Mouse (Mus musculus) stomach, postnatal 0 days (tissue): Measurements from ENCODE around the gene Arrdc2. TPM values are rescaled to one million over a fixed set of nuclear protein-coding genes. Genes with fewer than 3 reads are reported as not detected.

Experiments used
- ATAC-seq: fragments of 200-750 bp; cut with Nextera tagmentation; 2 replicates; pipeline ENCODE4 v1.8.0; 2017; ENCODE audit not compliant: low FRiP score, low TSS enrichment
- DNase-seq: peaks from one replicate; pipeline ENCODE4 v3.0.0-alpha.2; 2016; ENCODE audit warnings: low spot score
- H3K27ac ChIP-seq: fragments of 300-500 bp; sonication (generic); replicated peaks from 2 replicates; pipeline ENCODE4 v1.5.1; 2014; ENCODE audit warnings: mild to moderate bottlenecking, control low read depth
- H3K27me3 ChIP-seq: fragments of 300-500 bp; sonication (generic); 2 replicates; pipeline ENCODE4 v1.6.1; 2014; ENCODE audit warnings: low read length; ENCODE audit not compliant: control insufficient read depth, insufficient read depth
- H3K36me3 ChIP-seq: fragments of 300-500 bp; sonication (generic); 2 replicates; pipeline ENCODE4 v1.6.1; 2014; ENCODE audit warnings: low read length, mixed read lengths; ENCODE audit not compliant: control insufficient read depth, insufficient read depth
- H3K4me1 ChIP-seq: fragments of 300-500 bp; sonication (generic); replicated peaks from 2 replicates; pipeline ENCODE4 v1.6.1; 2014; ENCODE audit warnings: antibody characterized with exemption; ENCODE audit not compliant: control insufficient read depth, insufficient read depth
- H3K4me2 ChIP-seq: fragments of 300-500 bp; sonication (generic); replicated peaks from 2 replicates; pipeline ENCODE4 v1.6.1; 2014; ENCODE audit warnings: low read depth, mild to moderate bottlenecking, control low read depth, moderate library complexity
- H3K4me3 ChIP-seq: fragments of 300-500 bp; sonication (generic); 2 replicates; pipeline ENCODE4 v1.5.1; 2014; ENCODE audit warnings: low read depth, low read length, control low read depth
- H3K9ac ChIP-seq: fragments of 300-500 bp; sonication (generic); 2 replicates; pipeline ENCODE4 v1.6.1; 2014; ENCODE audit warnings: mild to moderate bottlenecking, low read length, control low read depth, mixed read lengths
- H3K9me3 ChIP-seq: fragments of 300-500 bp; sonication (generic); 2 replicates; pipeline ENCODE4 v1.6.1; 2016; ENCODE audit warnings: low read length; ENCODE audit not compliant: control insufficient read depth
- CTCF ChIP-seq: IDR thresholded peaks from 2 replicates; pipeline ENCODE4 v1.5.1; 2016; ENCODE audit warnings: antibody characterized with exemption, low read depth, mild to moderate bottlenecking, moderate library complexity
- EP300 ChIP-seq: optimal IDR thresholded peaks from 2 replicates; pipeline ENCODE3; 2016; ENCODE audit warnings: antibody characterized with exemption
- WGBS: fragments of 180-500 bp; shearing (Covaris S2); extraction: QIAGEN DNeasy Blood & Tissue Kit; methylation state at CpG from one replicate; pipeline ENCODE4 v1.1.7; 2014; 5-methylcytosine and 5-hydroxymethylcytosine counted together
- polyA plus RNA-seq: library from polyadenylated mRNA; unstranded; fragments of >200 nt; fragmentation: Nextera tagmentation; extraction: Ambion mirVana; gene quantifications from 2 replicates; pipeline ENCODE4 v1.2.1, GENCODE M21; 2015

Gene Arrdc2
- polyA plus RNA-seq, 1 experiment from 2014 or later: 6.8 TPM

GRCm38 (mm10) chr8:70872643-70873363 is 33.3 kb upstream of the Arrdc2 start:
- 0 out of 2 replicates have a peak, but pooled peaks cover 2% of the 10 kb centered on the region for H3K36me3 ChIP-seq
- ATAC-seq (peak; percentile 1; the same call in 1 of the 2 replicates), DNase-seq (no peak)
- WGBS: 3% methylated on average over 30 of the region's 31 CpGs
- no peak for TF ChIP-seq CTCF
- TF ChIP-seq EP300: no peak
- H3K4me2 ChIP-seq: peak overlapping the region; percentile 91
- no peaks in the 10 kb centered on the region for H3K27me3 ChIP-seq
- no peaks in the 10 kb centered on the region for H3K4me1 ChIP-seq
- peak overlapping the region; percentile 84 for H3K9ac ChIP-seq
- H3K27ac ChIP-seq: peak overlapping the region; percentile 81
- no peaks in the 10 kb centered on the region for H3K9me3 ChIP-seq
- H3K4me3 ChIP-seq: peak overlapping the region; percentile 82

- H3K9ac ChIP-seq: no peak overlapping the region
- H3K27ac ChIP-seq: no peak overlapping the region
- H3K4me1 ChIP-seq: no peaks in the 10 kb centered on the region
- no peaks in the 10 kb centered on the region for H3K27me3 ChIP-seq
- H3K4me3 ChIP-seq: no peak overlapping the region
- no peak overlapping the region for H3K4me2 ChIP-seq
- WGBS: 80% methylated on average over 5 of the region's 5 CpGs
- DNase-seq (no peak), ATAC-seq (no peak)
- H3K9me3 ChIP-seq: no peaks in the 10 kb centered on the region
- 0 out of 2 replicates have a peak, but pooled peaks cover 2% of the 10 kb centered on the region for H3K36me3 ChIP-seq
- TF ChIP-seq CTCF (no peak), EP300 (no peak)
Measured at GRCm38 (mm10) chr8:70871195-70871807, 31.8 kb upstream of the Arrdc2 start.

GRCm38 (mm10) chr8:70869601-70870041 is 30.1 kb upstream of the Arrdc2 start:
- peak; percentile 38 for ATAC-seq
- WGBS: 45% methylated on average over 16 of the region's 16 CpGs
- H3K36me3 ChIP-seq: 0 out of 2 replicates have a peak, but pooled peaks cover 2% of the 10 kb centered on the region
- no peak overlapping the region for H3K4me2 ChIP-seq
- H3K4me1 ChIP-seq: no peaks in the 10 kb centered on the region
- H3K9me3 ChIP-seq: no peaks in the 10 kb centered on the region
- DNase-seq: peak; percentile 83
- TF ChIP-seq CTCF (peak; percentile 95), EP300 (no peak)
- H3K27ac ChIP-seq: no peak overlapping the region
- no peak overlapping the region for H3K4me3 ChIP-seq
- no peaks in the 10 kb centered on the region for H3K27me3 ChIP-seq
- no peak overlapping the region for H3K9ac ChIP-seq

GRCm38 (mm10) chr8:70869199-70869571 is 29.7 kb upstream of the Arrdc2 start:
- no peak overlapping the region for H3K4me3 ChIP-seq
- H3K9me3 ChIP-seq: no peaks in the 10 kb centered on the region

GRCm38 (mm10) chr8:70868559-70869198 is 29.2 kb upstream of the Arrdc2 start:
- Histone ChIP-seq H3K36me3 (0 out of 2 replicates have a peak, but pooled peaks cover 2% of the 10 kb centered on the region), H3K4me3 (no peak overlapping the region), H3K9me3 (no peaks in the 10 kb centered on the region), H3K4me1 (peaks cover 4% of the 10 kb centered on the region; the same call in 1 of the 2 replicates), H3K4me2 (peak overlapping the region; percentile 41), H3K27ac (no peak overlapping the region), H3K27me3 (0 out of 2 replicates have a peak, but pooled peaks cover under 1% of the 10 kb centered on the region), H3K9ac (peak overlapping the region; percentile 38; the same call in 1 of the 2 replicates)
- 27% methylated on average over 40 of the region's 40 CpGs for WGBS
- DNase-seq (peak; percentile 86), ATAC-seq (peak; percentile 22; the same call in 1 of the 2 replicates)
- TF ChIP-seq CTCF (peak; percentile 58), EP300 (no peak)

More at GRCm38 (mm10) chr8:70869199-70869571, 29.7 kb upstream of the Arrdc2 start:
- H3K27me3 ChIP-seq: no peaks in the 10 kb centered on the region
- no peak overlapping the region for H3K9ac ChIP-seq
- ATAC-seq: no peak
- TF ChIP-seq EP300 (no peak), CTCF (no peak)
- DNase-seq: no peak
- H3K4me2 ChIP-seq: no peak overlapping the region; the same call in 1 of the 2 replicates
- whole genome bisulfite sequencing: 39% methylated on average over 5 of the region's 5 CpGs
- no peak overlapping the region for H3K27ac ChIP-seq
- peaks cover under 1% of the 10 kb centered on the region; the same call in 1 of the 2 replicates for H3K4me1 ChIP-seq
- H3K36me3 ChIP-seq: 0 out of 2 replicates have a peak, but pooled peaks cover 2% of the 10 kb centered on the region
